ENCODE assay signal across 15 mouse cellular contexts in genomic region chr1:33945756-33946155, GRCm38 (mm10). TPM values are rescaled to one million over a fixed set of nuclear protein-coding genes. Genes with fewer than 3 reads are reported as not detected.
DNase-seq lines count a peak whose midpoint lies in the region; ATAC-seq and TF ChIP-seq lines count a peak whose summit lies in the region.
"Had no signal": no experiment of that assay in that cellular context is flagged by ENCODE, and none has a peak within 500 bp of the region (broad histone marks: within the 10 kb centered on the region; RNA-seq: fewer than 3 reads in every experiment).

No protein-coding gene starts in this region.

- H3K4me3 ChIP-seq in heart, embryonic 11.5 days (ENCODE audit: low read depth, low read length) = no peak overlapping the region
- H3K4me3 ChIP-seq in layer of hippocampus, adult 2 months = no peak overlapping the region
- H3K4me3 ChIP-seq in E14TG2a.4 (replicated peaks; ENCODE audit: low read length) (peak overlapping the region; percentile 61), ES-Bruce4 (ENCODE audit: low read depth, low read length) (no peak overlapping the region; the same call in 1 of the 2 replicates)
- no peak overlapping the region for H3K4me3 ChIP-seq in midbrain, postnatal 0 days (ENCODE audit: low read depth, low read length)
- H3K4me3 ChIP-seq: limb, embryonic 15.5 days had no signal

- intact Hi-C loops in heart, postnatal 10 days (cut with DNase I) = loop anchor here (5.0 kb wide), 1 partner anchor 38 kb away; the partner anchor contains the start of genes Bend6 and Dst
- intact Hi-C loops in gastrocnemius, postnatal 14 days (cut with DNase I; ENCODE audit: low total_unique reads) = no loop called here

- no peaks in the 10 kb centered on the region for H3K9me3 ChIP-seq in heart, embryonic 11.5 days (replicated peaks; ENCODE audit: control insufficient read depth, low read length)
- H3K9me3 ChIP-seq in E14TG2a.4 (ENCODE audit: low read length) (no peaks in the 10 kb centered on the region), ES-Bruce4 (replicated peaks; ENCODE audit: control insufficient read depth, insufficient read depth, low read length, poor library complexity, severe bottlenecking) (no peaks in the 10 kb centered on the region)
- H3K9me3 ChIP-seq in midbrain, postnatal 0 days (ENCODE audit: low read length) = no peaks in the 10 kb centered on the region
- H3K9me3 ChIP-seq: limb, embryonic 15.5 days had no signal

- no peak for DNase-seq in heart, postnatal 10 days
- no peak for DNase-seq in layer of hippocampus, adult 2 months (ENCODE audit: low spot score in 2 of 2)
- no peak for DNase-seq in layer of hippocampus, adult 9-10 months (ENCODE audit: low spot score)
- DNase-seq in gastrocnemius, postnatal 14 days = no peak
- DNase-seq in midbrain, postnatal 0 days (ENCODE audit: low spot score) = no peak
- DNase-seq: kidney, postnatal 4 days; right cerebral cortex, adult 18-20 months; thymus, adult 18-20 months had no signal

- H3K36me3 ChIP-seq in heart, embryonic 11.5 days (ENCODE audit: control insufficient read depth, insufficient read depth, low read length) = no peaks in the 10 kb centered on the region
- H3K36me3 ChIP-seq in E14TG2a.4 (ENCODE audit: insufficient read depth, low read length) (no peaks in the 10 kb centered on the region; the same call in 1 of the 2 replicates), ES-Bruce4 (ENCODE audit: control insufficient read depth, insufficient read depth, low read length, poor library complexity, severe bottlenecking) (no peaks in the 10 kb centered on the region)
- H3K36me3 ChIP-seq in midbrain, postnatal 0 days (ENCODE audit: insufficient read depth, low read length) = no peaks in the 10 kb centered on the region
- H3K36me3 ChIP-seq: limb, embryonic 15.5 days had no signal

- 84% methylated on average over 6 of the region's 6 CpGs for WGBS in heart, embryonic 11.5 days (ENCODE audit: insufficient replicate concordance)
- WGBS in midbrain, postnatal 0 days = 95% methylated on average over 6 of the region's 6 CpGs

- no peak for TF ChIP-seq POLR2A in ES-Bruce4 (IDR thresholded peaks at IDR 0.05; ENCODE audit: insufficient read depth, low read length)

- H3K27ac ChIP-seq in heart, embryonic 11.5 days (ENCODE audit: low read depth, low read length) = peak overlapping the region; percentile 75
- peak overlapping the region; percentile 80 for H3K27ac ChIP-seq in layer of hippocampus, adult 2 months
- H3K27ac ChIP-seq in ES-Bruce4 (ENCODE audit: insufficient read depth, low read length) = peak overlapping the region; percentile 80
- H3K27ac ChIP-seq in midbrain, postnatal 0 days (ENCODE audit: low read depth, low read length) = no peak overlapping the region
- H3K27ac ChIP-seq: limb, embryonic 15.5 days had no signal

- H3K4me1 ChIP-seq in heart, embryonic 11.5 days (ENCODE audit: control insufficient read depth, insufficient read depth, low read length) = peaks cover 19% of the 10 kb centered on the region
- H3K4me1 ChIP-seq in E14TG2a.4 (replicated peaks; ENCODE audit: low read depth, low read length) (peaks cover 72% of the 10 kb centered on the region), ES-Bruce4 (ENCODE audit: control insufficient read depth, insufficient read depth, low read length) (peaks cover 4% of the 10 kb centered on the region)
- H3K4me1 ChIP-seq in midbrain, postnatal 0 days (ENCODE audit: insufficient read depth, low read length) = no peaks in the 10 kb centered on the region
- H3K4me1 ChIP-seq: limb, embryonic 15.5 days had no signal

- no peak for TF ChIP-seq EP300 in ES-Bruce4 (IDR thresholded peaks at IDR 0.05; ENCODE audit: insufficient read depth, low read depth, low read length)

- no peak for ATAC-seq in heart, embryonic 11.5 days (replicated peaks; ENCODE audit: insufficient number of reproducible peaks, low FRiP score, low TSS enrichment)
- no peak for ATAC-seq in midbrain, postnatal 0 days (ENCODE audit: low FRiP score)
- ATAC-seq: Patski had no signal

- H3K27me3 ChIP-seq in heart, embryonic 11.5 days (ENCODE audit: control insufficient read depth, insufficient read depth, low read length) = no peaks in the 10 kb centered on the region
- H3K27me3 ChIP-seq in E14TG2a.4 (ENCODE audit: insufficient read depth, low read length) (no peaks in the 10 kb centered on the region), ES-Bruce4 (ENCODE audit: control insufficient read depth, insufficient read depth, low read length, poor library complexity, severe bottlenecking) (no peaks in the 10 kb centered on the region)
- H3K27me3 ChIP-seq in midbrain, postnatal 0 days (ENCODE audit: insufficient read depth, low read length) = no peaks in the 10 kb centered on the region
- H3K27me3 ChIP-seq: limb, embryonic 15.5 days; Patski had no signal

- H3K4me2 ChIP-seq in heart, embryonic 11.5 days = no peak overlapping the region
- H3K4me2 ChIP-seq in midbrain, postnatal 0 days (ENCODE audit: low read depth, low read length, poor library complexity, severe bottlenecking) = no peak overlapping the region
- H3K4me2 ChIP-seq: midbrain, embryonic 11.5 days had no signal

- no peak overlapping the region for H3K9ac ChIP-seq in heart, embryonic 11.5 days (ENCODE audit: low read depth, low read length)
- H3K9ac ChIP-seq in ES-Bruce4 (ENCODE audit: low read depth, poor library complexity, severe bottlenecking) = peak overlapping the region; percentile 22
- H3K9ac ChIP-seq in midbrain, postnatal 0 days (replicated peaks; ENCODE audit: low read length, poor library complexity, severe bottlenecking) = no peak overlapping the region
- H3K9ac ChIP-seq: limb, embryonic 15.5 days had no signal

- no peak for TF ChIP-seq CTCF in layer of hippocampus, adult 2 months (conservative IDR thresholded peaks at IDR 0.05)
- TF ChIP-seq CTCF in E14TG2a.4 (conservative IDR thresholded peaks at IDR 0.05; ENCODE audit: low read length) (no peak), ES-Bruce4 (IDR thresholded peaks at IDR 0.05; ENCODE audit: low read depth, low read length) (no peak)
- TF ChIP-seq CTCF in midbrain, postnatal 0 days (IDR thresholded peaks at IDR 0.05) = no peak

RNA-seq across cellular contexts. Expression of gene Dst, which starts 37.7 kb away (rescaled TPM):
- 24.5 and 26.9 TPM in 2 replicates for polyA plus RNA-seq in heart, embryonic 11.5 days (2014; fragmentation: Nextera tagmentation; extraction: Ambion mirVana)
- 100 to 1,000 TPM; 281 to 295 TPM for total RNA-seq in heart, postnatal 10 days (2021)
- total RNA-seq in layer of hippocampus, adult 2 months (2021) = 100 to 1,000 TPM; 206 to 207 TPM
- 287 and 296 TPM in 2 replicates for polyA plus RNA-seq in ES-Bruce4 (2011; ENCODE audit: insufficient read depth, insufficient read length, low read depth, missing spikeins)
- 100 to 1,000 TPM; 121 to 150 TPM for total RNA-seq in gastrocnemius, postnatal 14 days (2021)
- total RNA-seq in midbrain, postnatal 0 days (2014; rRNA removed) = 155 and 184 TPM in 2 replicates
- polyA plus RNA-seq in midbrain, postnatal 0 days (2015; fragmentation: Nextera tagmentation; extraction: Ambion mirVana) = 25.7 and 31.7 TPM in 2 replicates

RNA-seq across cellular contexts. Expression of gene Bend6, which starts 38.1 kb away (rescaled TPM):
- polyA plus RNA-seq in heart, embryonic 11.5 days (2014; fragmentation: Nextera tagmentation; extraction: Ambion mirVana) = 4.3 and 4.5 TPM in 2 replicates
- total RNA-seq in heart, postnatal 10 days (2021) = 1 to 10 TPM; 3.2 to 4.1 TPM
- total RNA-seq in layer of hippocampus, adult 2 months (2021) = 10 to 100 TPM; 71.7 to 72.1 TPM
- polyA plus RNA-seq in ES-Bruce4 (2011; ENCODE audit: insufficient read depth, insufficient read length, low read depth, missing spikeins) = 5.4 and 6.9 TPM in 2 replicates
- total RNA-seq in gastrocnemius, postnatal 14 days (2021) = 1 to 10 TPM in 1 of 2 experiments, under 1 TPM in 1; 0.60 to 1.1 TPM
- total RNA-seq in midbrain, postnatal 0 days (2014; rRNA removed) = 115 and 128 TPM in 2 replicates
- 92.0 and 96.9 TPM in 2 replicates for polyA plus RNA-seq in midbrain, postnatal 0 days (2015; fragmentation: Nextera tagmentation; extraction: Ambion mirVana)
- total RNA-seq: hematopoietic stem cell, adult 5-6 weeks had no signal

Comparison
In these comparisons a context has a peak if more than half of its experiments do, and no peak if none do; other contexts are left out.
1. RNA of gene Bend6, which starts 38.1 kb away (total RNA-seq): 115 to 128 TPM in midbrain, postnatal 0 days and 71.7 to 72.1 TPM in layer of hippocampus, adult 2 months; 3.2 to 4.1 TPM in heart, postnatal 10 days and 0.60 to 1.1 TPM in gastrocnemius, postnatal 14 days; every median in the first group is over 10 times any median in the second.